Mouse (Mus musculus) adrenal gland, postnatal 10 days (tissue): Measurements from ENCODE around the gene Nudt4. TPM values are rescaled to one million over a fixed set of nuclear protein-coding genes. Genes with fewer than 3 reads are reported as not detected.

ENCODE experiments used
- DNase-seq: peaks from one replicate; pipeline ENCODE4 v3.0.0; 2021; ENCODE audit warnings: mixed read lengths
- total RNA-seq, 2 experiments: library from RNA; stranded (reverse); gene quantifications; 2 replicates each; pipeline ENCODE4 v1.2.3; 2021

The Nudt4 gene
- total RNA-seq, 2 experiments from 2014 or later, result 106 to 108 TPM

DNA sequence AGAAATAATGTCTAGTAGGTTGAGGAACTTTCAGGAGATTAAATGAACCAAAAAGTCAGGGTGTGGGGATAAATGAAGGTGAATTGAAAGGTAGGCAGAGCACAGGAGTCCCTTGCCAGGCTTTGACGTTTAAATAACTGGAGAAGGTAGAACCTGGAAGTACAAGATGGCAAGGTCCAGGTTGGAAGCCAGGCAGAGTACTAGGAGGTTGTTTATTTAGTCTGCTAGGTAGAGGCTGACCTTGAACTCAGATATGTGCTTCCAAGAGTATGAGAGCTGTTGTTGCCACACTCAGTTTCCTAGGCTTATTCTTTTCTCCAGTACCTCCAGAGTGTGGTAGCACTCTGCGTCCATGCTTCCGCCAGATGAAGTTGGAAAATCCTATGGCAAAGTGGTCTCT lies 24.1 kb downstream of the Nudt4 start:
- DNase-seq, result no peak

DNA sequence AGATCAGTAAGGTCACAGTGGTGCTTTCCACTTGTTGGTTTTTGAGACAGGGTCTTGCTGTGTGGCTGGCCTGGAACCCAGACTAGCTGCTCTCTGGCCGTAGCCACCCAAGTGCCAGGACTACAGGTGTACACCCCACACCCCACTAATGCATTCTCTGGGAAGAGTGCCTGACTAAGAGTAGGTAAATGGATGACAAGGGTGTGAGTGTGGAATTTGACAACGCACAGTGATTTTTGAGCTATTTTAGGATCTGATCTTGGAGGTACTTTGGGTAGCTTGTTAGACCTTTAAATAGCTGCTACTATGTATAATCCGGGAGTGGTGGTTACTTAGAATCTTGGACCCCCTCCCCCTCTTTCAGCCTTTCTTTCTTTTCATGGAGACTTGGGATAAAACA lies 24.7 kb downstream of the Nudt4 start:
- DNase-seq, result no peak

DNA sequence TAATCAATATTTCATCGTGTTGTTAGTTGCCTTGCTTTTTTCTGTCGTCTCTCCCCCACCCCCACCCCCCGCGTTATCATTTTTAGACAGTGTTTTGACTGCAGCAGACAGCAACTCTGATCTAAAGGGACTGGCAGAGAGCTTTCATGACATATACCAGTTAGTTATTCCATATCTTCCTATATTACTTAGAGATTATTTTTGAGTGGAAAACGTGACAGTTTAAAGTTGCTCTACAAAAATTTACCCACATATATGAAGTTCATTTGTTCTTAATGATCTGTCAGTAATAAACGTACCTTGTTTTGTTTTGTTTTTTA lies 27.8 kb downstream of the Nudt4 start:
- DNase-seq, result no peak

DNA sequence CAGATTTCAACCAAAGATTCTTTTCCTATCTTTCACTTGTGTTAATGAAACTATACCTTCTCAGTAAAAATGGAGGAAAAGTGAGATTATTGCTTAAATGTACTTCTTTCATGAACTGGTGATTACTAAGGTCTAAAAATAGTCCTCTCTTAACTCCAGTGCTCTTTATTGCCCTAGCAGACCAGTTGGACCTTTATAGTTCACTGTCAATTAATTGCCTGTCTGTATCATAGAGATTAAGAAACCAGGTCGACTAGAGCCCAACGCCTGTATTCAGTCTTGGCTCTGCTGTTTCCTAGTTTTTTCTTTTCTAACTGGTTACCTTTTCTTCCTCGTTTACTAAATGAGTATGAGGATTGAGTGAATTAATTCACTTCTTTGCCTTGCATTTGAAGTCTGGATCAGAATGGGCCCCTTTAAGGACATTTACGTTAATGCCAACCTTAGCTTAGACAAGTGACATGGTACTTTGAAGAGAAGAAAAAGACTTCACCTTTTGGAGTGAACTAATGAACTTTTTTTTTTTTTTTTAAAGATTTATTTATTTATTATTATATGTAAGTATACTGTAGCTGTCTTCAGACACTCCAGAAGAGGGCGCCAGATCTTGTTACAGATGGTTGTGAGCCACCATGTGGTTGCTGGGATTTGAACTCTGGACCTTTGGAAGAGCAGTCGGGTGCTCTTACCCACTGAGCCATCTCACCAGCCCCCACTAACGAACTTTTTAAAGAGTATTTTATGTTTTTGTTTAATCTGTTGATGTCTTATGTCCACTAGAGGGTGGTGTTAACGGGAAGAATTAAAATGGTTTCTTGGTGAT lies 28.3 kb downstream of the Nudt4 start:
- DNase-seq, result no peak

DNA sequence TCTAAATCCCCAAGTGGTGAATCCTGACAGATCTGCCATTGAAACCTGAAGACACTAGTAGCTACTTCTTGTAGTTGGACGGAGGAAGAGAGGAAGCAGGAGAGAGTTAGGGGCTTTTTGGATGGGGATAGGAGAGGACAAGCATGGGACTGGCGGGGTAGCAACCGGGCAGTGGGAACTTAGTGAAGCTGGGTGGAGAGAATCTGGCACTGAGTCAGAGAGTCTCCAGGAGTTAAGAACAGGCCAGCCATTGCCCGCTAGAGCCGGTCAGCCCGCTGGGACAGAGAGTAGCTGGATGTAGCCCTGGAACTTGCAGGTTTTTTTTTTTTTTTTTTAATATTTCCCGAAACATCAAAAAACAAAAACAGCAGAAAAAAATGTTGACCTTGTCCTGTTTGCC lies 30.6 kb downstream of the Nudt4 start:
- peak; percentile 47 for DNase-seq

DNA sequence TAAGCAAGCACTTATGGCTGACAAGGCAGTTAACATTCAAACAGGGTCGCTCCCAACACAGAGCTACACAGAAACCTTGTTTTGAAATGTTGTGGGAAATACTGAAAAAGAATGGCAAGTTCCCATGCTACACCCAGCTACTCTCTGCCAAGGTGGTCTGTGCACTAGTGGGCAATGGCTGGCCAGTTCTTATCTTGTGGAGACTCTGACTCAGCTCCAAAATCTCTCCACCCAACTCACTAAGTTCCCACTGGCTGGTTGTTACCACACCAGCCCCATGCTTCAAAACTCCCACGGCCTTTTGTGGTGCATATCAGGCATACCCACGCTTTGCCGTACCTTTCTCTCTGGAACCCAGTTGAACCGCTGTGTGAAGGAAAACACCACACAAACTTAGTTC lies 31.0 kb downstream of the Nudt4 start:
- no peak for DNase-seq

DNA sequence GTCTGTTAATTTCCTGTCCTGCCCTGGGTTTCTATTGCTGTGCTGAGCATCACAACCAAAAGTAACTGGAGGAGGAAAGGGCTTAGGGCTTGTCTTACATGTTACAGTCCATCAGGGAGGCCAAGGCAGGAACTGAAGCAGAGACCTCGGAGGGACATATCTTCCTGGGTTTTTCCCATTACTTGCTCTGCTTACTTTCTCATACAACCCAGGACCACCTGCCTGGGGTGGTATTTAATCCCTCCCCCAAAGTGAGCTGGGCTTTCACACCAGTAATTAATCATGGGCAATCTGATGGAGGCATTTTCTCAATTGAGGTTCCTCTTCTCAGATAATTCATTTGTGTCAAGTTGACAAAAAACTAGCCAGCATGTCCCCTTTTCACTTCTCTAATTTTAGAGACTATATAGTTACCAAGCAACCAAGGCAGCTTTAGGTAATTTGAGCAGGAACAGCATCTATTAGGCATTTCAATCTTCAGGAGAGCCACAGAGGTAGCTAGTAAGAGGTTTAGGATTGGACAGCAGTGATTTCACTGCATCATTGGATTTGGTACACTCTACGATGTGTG lies 33.3 kb downstream of the Nudt4 start:
- no peak for DNase-seq

DNA sequence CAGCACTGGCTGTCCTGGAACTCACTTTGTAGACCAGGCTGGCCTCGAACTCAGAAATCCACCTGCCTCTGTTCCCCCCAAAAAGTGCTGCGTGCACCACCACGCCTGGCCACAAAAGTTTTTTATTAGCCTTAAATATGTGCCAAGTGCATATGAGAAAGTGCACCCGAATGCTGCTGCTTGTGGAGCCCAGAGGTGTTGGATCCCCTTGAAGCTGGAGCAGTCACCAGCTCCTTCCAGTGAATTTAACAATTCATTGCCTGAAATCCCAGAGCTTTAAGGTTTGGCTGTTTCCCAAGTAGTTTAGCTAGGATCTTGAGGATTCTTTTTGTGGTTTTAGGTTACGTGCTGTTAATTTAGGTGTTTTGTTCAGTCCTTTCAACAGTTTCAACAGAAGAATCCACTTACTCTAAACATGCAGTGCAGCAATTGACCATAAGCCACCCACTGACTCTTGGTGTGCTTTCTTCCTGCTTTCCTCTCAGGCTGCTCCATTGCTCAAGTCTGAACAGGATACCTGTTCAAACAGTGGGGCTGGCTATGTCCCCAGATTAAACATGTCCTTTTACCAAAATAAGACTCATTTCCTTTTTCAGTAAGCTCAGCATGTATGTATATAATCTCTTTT lies 37.3 kb downstream of the Nudt4 start:
- no peak for DNase-seq

DNA sequence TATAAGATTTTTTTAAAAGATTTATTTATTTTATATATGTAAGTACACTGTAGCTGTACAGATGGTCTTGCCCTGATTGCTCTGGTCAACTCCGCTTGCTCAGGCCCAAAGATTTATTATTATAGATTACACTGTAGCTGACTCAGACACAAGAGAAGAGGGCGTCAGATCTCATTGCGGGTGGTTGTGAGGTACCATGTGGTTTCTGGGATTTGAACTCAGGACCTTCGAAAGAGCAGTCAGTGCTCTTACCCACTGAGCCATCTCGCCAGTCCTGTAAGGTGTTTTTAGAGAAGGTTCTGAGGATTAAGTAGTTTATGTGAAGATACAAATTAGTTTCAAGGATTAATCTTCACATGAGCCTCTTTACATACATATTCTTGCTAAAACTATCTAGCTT lies 38.1 kb downstream of the Nudt4 start:
- no peak for DNase-seq

DNA sequence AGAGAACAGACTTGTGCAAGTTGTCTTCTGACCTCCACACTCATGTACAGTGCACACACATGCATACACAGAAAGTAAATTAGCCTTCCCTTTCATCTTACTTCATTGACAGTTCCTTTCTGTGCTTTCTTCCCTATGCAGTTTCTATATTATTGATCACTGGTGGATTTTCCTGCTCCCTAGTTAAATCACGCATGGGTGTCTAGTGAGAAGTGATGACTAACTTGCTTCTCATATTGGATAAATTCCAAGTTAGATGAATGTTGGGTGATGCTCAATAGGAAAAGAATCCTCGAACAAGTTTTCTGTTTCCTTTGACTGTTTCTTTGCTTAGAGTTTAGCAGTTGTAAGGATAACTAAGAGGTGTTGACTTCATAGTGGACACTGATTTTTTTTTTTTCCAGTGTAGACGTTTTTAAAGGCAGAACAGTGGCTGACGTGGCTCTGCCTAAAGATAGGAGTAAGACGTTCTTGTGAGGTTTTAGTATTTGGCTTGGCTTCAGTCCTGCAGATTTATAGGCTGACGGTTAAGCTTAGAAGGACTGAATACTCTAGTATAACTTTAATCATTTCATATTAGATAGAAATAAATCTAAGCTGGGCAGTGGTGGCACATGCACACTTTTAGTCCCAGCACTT lies 38.8 kb downstream of the Nudt4 start:
- DNase-seq, result no peak

DNA sequence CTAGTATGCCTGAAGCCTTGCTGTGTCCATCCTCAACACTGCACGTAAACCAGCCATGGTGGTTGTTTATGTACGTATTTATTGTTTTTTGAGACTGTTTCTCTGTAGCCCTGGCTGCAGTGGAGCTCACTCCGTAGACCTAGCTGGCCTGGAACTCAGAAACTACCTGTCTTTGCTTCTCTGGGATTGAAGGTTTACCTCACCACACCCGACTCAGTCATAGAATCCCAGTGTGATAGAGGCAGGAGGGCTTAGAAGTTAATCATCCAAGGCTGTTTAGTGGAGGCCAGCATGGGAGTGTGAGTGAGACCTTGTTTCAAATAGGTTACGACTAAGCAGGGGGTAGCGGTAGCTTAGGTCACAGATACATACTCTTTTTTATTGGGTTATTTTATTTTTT lies 46.3 kb downstream of the Nudt4 start:
- no peak for DNase-seq

DNA sequence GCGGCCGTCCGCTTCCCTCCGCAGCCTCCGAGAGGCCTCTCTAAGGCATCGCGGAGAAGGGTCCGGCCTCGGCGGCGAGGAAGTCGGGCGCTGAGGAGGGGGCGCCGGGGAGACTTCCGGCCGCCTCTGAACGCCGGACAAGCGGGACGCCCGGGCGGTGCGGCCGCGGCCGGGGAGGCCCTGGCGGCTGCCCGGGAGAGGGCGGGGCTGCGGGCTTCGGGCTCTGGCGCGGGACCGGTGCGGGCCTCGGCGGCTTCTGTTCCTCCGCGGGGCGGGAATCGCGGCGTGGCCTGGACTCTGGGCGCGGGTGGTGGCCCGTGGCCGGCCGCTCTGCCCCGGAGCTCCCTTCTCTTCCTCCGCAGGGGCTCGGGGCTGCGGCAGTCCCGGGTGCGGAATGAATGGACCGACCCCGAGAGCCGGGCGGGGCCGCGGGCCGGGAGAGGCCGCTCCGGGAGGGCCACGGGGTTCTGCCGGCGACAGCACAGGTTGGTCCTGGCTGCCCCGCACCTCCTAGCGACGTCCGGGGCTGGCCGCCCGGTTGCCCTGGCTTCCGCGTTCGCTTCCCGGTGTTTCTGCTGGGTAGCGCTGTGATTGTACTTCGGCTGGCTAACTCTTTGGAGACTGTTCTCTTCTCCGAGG lies 48.5 kb downstream of the Nudt4 start:
- DNase-seq, result peak; percentile 71

DNA sequence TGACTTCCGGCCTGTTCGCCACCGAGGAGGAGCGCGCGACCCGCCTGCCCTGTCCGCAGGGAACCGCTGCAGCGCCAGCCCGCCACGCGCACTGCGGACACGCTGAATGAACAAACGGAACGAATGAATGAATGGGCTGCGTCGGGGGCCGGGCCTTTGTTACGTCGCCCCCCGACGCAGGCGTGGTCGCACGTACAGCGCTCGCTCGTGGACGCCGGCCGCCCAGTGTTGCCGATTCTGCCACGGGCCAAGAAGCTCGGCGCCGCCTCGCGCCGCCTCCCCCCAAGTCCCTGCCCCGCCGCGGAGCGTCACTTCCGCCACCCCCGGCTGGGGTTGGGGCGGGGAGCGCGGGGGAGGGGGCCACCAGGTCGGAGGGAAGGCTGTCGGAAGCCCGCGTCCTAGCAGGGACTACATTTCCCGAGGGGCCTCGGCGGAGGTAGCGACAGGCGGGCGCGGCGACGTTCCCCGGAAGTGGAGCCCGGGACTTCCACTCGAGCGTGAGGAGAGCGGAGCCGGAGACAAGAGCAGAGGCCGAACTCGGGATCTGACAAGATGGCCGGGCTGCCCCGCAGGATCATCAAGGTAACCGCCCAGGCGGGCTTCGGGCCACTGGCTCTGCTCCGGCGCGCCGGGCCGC lies 49.2 kb downstream of the Nudt4 start, which contains the start of gene Ube2n:
Gene Ube2n, plus strand, starts transcription at position 490 of the 637 bp plus-strand sequence.
- DNase-seq, result peak; percentile 98

DNA sequence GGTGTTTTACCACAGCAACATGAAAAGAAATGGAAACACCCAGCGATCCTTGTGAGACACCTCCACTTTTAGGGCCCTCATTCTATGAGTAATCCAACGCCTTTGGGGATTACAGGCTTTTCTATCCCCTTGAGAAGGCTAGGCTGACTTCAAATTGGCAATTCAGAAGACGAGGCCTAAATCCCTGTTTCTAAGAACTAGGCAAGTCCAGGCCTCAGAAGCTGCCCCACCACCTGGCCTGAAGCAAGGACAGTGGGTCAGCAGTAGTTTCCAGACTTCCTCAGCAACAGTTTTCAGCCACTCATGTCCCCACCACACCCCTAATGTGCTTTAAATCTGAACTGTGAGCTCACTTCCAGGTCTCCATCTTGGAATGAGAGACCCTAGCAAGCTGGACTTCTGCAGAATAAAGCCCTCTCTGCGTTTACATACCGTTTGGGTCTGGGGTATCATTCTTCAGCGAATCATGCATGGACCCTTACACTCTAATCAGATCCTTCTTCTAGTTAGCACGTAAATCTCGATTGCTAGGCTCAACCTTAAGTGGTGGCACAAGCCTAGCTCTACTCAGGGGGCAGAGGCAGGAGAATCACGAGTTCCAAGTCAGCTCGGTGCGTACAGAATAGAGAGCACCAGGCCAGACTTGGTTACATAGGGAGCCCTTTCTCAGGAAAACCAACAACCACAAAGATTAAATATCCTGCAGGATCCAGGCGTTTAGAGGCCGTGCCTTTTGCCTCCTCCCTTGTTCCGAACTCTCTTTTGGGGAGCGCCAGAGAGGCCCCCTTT lies 50.0 kb downstream of the Nudt4 start:
- DNase-seq, result no peak

DNA sequence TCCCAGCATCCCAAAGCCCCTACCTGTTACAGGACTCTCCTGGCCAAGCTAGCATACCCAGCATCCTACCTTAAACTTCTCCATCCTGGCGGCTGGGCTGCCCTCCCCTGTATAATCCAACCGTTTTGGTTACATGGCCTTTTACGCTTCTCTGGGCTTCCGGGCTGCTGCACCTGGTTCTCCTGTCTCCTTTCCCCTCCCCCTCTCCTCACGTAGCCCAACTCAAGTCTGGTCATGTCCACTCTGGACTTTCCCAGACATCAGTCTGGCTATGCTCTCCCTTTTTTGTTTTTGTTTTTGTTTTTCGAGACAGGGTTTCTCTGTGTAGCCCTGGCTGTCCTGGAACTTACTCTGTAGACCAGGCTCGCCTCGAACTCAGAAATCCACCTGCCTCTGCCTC lies 51.3 kb downstream of the Nudt4 start:
- no peak for DNase-seq

DNA sequence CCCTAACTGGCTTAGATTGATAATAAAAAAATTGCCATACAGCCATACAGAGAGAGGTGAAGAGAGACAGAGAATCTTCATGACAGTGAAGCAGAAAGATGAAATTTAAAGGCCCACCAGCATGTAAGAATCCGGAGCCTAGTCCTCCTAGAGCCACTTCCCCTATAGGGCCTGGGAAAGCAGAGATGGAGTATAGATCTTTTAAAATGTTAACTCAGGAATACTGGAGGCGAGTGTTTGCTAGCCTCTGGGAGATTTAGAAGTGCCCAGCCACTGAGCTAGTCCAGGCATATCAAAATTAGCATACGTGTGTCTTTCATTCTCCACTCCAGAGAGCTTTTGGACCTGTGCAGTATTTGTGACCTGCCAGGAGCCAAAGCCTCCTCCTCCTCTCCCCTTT lies 54.7 kb downstream of the Nudt4 start:
- no peak for DNase-seq

DNA sequence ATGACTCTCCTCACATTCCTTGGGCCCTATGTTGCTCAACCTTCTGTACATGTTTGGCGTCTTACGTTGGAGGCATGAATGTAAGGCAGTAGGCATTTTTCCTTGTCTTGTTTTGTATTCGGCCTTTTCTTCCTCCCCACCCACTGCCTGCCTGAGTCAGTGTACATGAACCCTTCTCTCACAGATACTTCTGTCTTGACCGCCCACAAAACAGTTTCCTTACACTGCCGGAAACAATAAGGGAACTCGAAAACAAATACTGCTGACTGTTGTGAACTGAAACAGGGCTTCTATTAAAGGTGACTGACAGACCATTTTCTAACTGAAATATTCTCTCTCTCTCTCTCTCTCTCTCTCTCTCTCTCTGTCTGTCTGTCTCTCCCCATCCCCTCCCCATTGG lies 55.2 kb downstream of the Nudt4 start:
- DNase-seq, result no peak

DNA sequence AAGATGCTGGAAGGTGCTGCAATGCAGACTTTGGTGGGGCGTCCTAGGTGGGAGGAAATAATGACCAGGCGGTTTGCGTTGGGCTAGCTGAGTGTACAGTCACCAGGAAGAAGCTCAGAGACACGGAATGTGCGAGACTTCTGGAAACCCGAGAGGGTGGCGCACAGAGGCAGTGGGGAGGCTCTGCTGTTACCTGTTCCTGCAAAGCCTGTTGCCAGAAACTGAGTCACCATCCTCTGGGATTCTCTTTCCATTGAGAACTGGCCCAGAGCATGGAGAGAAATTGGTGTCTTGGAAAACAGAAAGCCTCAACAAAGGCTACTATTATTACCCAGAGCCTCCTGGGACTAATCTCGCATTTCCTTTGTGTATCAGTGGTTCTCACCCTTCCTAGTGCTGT lies 55.8 kb downstream of the Nudt4 start:
- DNase-seq, result no peak

DNA sequence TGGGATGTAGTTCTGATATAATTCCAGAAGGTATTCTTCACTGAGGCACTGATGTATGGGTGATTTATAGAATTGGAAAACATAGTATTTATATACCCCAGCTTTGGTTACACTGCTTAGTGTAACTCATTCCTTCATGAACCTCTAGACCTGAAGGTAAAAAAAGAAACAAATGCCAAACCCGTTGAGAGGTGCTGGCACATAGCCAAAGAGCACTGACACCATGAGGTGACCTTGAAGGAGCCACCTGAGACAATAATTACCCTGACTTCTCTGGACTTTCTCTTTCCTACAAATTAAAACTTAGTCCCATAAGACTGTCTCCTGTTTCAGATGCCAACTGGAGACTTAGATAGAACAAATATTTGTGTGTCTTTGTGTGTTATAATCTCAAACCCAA lies 59.6 kb downstream of the Nudt4 start:
- no peak for DNase-seq

DNA sequence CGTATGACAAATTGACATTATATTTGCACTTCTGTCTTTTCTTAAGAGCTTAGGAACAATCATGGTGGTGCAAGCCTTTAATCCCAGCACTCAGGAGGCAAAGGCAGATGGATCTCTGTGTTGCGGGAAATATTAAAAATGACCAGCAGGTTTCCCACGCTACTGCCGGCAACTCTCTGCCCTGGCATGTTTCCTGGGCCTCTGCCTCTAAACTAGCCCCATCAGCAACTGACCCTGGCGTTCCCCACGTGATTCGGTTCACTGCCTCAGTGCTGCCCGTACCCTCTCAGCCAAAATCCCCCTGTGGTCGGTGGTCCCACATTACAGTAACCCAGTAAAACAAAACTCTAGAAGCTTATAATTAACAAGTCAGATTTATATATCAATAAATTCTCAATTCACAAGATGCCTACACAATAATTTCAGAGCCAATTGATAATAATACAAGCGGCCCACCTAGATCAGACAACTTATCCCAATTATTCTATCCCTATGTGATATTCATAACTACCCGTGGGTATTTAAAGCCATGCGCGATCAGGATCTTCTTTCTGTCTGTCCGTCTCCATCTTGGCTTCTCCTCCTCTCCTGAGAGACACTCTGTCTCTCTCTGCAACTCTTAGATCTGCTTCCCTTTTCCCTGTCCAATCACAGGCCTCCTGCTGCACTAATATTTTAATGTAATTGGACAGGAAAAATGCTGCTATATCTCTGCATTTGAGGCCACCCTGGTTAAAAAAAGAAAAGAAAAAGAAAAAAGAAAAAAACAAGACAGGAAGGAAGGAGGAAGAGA lies 60.3 kb downstream of the Nudt4 start:
- DNase-seq, result no peak
